Mouse (Mus musculus) kidney, embryonic 16.5 days (tissue): ENCODE measurements at regions not wholly inside any gene's neighbourhood (a gene's known extent, or its start where the extent isn't known, plus 50 kb on each side); places are given as distances from the start of the nearest gene placed in this dataset.

ENCODE experiments used
- ATAC-seq: fragments of 200-750 bp; cut with Nextera tagmentation; 2 replicates; pipeline ENCODE4 v1.8.0; 2017; ENCODE audit warnings: moderate TSS enrichment; ENCODE audit not compliant: low FRiP score, low TSS enrichment
- H3K27ac ChIP-seq: fragments of 300-500 bp; sonication (generic); 2 replicates; pipeline ENCODE4 v1.5.1; 2014; ENCODE audit warnings: low read length
- H3K27me3 ChIP-seq: fragments of 300-500 bp; sonication (generic); 2 replicates; pipeline ENCODE4 v1.6.1; 2014; ENCODE audit warnings: low read length, control low read depth, mixed read lengths; ENCODE audit not compliant: insufficient read depth
- H3K36me3 ChIP-seq: fragments of 300-500 bp; sonication (generic); 2 replicates; pipeline ENCODE4 v1.6.1; 2014; ENCODE audit warnings: low read length, control low read depth, mixed read lengths; ENCODE audit not compliant: insufficient read depth
- H3K4me1 ChIP-seq: fragments of 300-500 bp; sonication (generic); 2 replicates; pipeline ENCODE4 v1.6.1; 2014; ENCODE audit warnings: low read length, control low read depth, mixed read lengths; ENCODE audit not compliant: insufficient read depth
- H3K4me2 ChIP-seq: fragments of 300-500 bp; sonication (generic); replicated peaks from 2 replicates; pipeline ENCODE4 v1.6.1; 2014; ENCODE audit warnings: low read depth, low read length
- H3K4me3 ChIP-seq: fragments of 300-500 bp; sonication (generic); 2 replicates; pipeline ENCODE4 v1.5.1; 2014; ENCODE audit warnings: mild to moderate bottlenecking, low read length
- H3K9ac ChIP-seq: fragments of 300-500 bp; sonication (generic); replicated peaks from 2 replicates; pipeline ENCODE4 v1.6.1; 2014; ENCODE audit warnings: low read length
- H3K9me3 ChIP-seq: fragments of 300-500 bp; sonication (generic); 2 replicates; pipeline ENCODE4 v1.6.1; 2016; ENCODE audit warnings: low read length, control low read depth
- WGBS: fragments of 180-500 bp; shearing (Covaris S2); extraction: QIAGEN DNeasy Blood & Tissue Kit; methylation state at CpG from one replicate; pipeline ENCODE4 v1.1.7; 2014; 5-methylcytosine and 5-hydroxymethylcytosine counted together

DNA sequence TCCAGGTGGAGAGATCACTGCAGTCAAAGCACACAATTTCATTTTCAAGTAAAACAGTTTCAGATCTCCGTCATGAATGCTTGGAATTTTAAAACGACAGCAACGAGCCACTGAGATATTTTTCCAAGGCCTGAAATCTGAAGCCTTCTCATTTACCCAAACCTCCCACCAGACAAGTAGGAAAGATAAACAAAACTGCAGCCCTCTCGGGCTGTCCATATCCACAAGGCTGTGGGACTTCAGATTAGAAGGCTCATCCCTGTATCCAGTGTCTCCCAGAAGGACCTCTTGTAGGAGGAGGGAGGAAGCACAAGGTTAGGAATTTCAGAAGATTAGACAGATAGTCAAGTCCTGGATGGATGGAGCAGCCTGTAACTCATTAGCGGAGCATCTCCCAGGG lies 106.1 kb upstream of the Tcf21 start:
- Histone ChIP-seq H3K9ac (no peak overlapping the region), H3K36me3 (no peaks in the 10 kb centered on the region), H3K27ac (peak overlapping the region; percentile 71), H3K27me3 (no peaks in the 10 kb centered on the region), H3K4me2 (peak overlapping the region; percentile 5; the same call in 1 of the 2 replicates), H3K4me3 (no peak overlapping the region), H3K9me3 (no peaks in the 10 kb centered on the region), H3K4me1 (peaks cover 11% of the 10 kb centered on the region)
- WGBS: 11% methylated on average over 5 of the region's 5 CpGs
- peak; percentile 73 for ATAC-seq

DNA sequence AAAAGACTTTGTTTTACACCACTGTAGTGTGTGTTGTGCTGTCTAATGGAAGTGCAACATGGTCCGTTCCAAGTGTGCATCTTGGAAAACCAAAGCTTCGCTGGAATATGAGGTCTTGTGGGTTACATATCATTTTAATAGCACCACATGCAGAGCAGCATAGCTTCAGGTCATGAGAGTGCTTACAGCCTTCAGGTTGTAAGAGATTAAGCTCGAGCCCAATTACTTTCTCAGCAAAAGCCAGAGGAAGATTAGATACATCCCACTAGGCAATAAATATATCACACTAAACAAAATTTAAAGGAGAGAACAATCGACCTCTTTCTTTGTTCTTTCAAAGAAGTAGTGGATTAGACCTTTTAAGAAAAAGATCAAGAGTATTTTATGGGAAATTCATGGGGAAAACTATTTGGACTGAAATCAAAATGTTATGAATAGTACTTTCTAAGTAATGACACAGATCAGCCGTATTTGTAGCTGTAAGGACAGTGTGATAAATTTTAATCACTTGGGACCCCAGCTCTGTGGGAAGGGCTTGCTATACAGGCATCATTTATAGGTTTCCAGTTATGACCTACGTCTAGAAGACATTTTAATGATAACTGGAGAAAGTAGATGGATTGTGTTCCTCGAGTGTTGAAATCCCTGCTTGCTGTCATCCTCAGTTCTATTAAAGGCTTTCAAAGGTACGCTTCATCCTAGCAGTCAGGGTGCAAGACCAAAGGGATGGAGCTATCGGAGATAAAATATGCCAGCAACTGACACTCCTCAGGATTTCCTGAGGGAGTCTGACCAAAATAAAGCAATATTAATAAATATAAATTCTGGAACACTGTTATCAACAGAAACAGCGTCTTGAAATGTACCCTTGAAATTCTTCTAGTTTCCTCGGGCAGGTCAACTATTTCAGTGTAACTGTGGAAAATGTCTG lies 101.3 kb upstream of the Tcf21 start:
- H3K9ac ChIP-seq: no peak overlapping the region

DNA sequence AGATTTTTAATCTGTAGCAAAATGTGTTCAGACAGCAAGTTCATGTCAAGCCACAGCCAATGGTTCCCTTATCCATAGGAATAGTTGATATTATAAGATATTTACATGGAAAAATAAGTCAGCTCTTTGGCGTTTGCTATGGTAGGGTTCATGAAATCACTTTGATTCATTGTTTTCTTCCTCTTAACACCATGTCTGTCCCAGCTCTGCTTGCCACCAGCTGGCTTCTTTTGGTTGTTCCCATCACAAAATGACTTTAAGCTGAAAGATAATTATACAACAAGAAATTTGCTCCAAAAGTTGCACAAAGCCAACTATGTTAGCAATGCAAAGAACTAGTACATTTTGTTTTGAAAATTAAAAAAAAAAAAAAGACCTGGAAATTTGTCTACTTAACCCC lies 99.9 kb upstream of the Tcf21 start:
- 60% methylated on average over 1 of the region's 1 CpGs for WGBS
- Histone ChIP-seq H3K27ac (peak overlapping the region; percentile 11; the same call in 1 of the 2 replicates), H3K27me3 (no peaks in the 10 kb centered on the region), H3K36me3 (no peaks in the 10 kb centered on the region), H3K9ac (no peak overlapping the region), H3K4me2 (no peak overlapping the region), H3K4me1 (peaks cover 8% of the 10 kb centered on the region), H3K4me3 (no peak overlapping the region), H3K9me3 (no peaks in the 10 kb centered on the region)
- ATAC-seq: no peak

More for the DNA sequence above, 101.3 kb upstream of the Tcf21 start:
- WGBS: 35% methylated on average over 11 of the region's 11 CpGs
- Histone ChIP-seq H3K27ac (peak overlapping the region; percentile 77), H3K4me2 (peak overlapping the region; percentile 17; the same call in 1 of the 2 replicates), H3K36me3 (no peaks in the 10 kb centered on the region), H3K9me3 (no peaks in the 10 kb centered on the region), H3K27me3 (no peaks in the 10 kb centered on the region), H3K4me1 (peaks cover 9% of the 10 kb centered on the region), H3K4me3 (no peak overlapping the region)
- peak; percentile 83 for ATAC-seq

DNA sequence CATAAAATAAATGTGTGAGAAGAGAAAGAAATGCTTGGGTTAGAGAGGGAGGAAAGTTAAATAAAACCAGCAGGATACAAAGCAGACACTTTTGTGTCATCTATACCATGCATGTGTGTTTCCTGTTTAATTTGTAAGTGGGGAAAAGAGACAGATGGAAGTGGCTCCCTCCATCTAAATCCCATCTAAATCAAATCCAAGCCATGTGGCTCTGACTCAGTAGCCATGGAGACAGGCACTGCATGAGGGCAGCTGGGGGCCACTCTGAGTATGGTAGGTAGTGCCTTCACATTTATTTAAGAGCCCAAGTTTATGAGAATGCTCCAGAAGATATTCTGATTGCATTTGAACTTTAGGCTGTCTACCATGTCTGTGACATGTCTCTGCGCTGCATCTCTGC lies 97.8 kb upstream of the Tcf21 start:
- Histone ChIP-seq H3K27ac (0 out of 2 replicates have a peak overlapping the region, but pooled peaks have one; percentile 6), H3K27me3 (no peaks in the 10 kb centered on the region), H3K4me1 (peaks cover 8% of the 10 kb centered on the region), H3K4me3 (no peak overlapping the region), H3K4me2 (no peak overlapping the region), H3K36me3 (no peaks in the 10 kb centered on the region), H3K9ac (no peak overlapping the region), H3K9me3 (no peaks in the 10 kb centered on the region)
- no peak for ATAC-seq
- WGBS: 95% methylated on average over 1 of the region's 1 CpGs

DNA sequence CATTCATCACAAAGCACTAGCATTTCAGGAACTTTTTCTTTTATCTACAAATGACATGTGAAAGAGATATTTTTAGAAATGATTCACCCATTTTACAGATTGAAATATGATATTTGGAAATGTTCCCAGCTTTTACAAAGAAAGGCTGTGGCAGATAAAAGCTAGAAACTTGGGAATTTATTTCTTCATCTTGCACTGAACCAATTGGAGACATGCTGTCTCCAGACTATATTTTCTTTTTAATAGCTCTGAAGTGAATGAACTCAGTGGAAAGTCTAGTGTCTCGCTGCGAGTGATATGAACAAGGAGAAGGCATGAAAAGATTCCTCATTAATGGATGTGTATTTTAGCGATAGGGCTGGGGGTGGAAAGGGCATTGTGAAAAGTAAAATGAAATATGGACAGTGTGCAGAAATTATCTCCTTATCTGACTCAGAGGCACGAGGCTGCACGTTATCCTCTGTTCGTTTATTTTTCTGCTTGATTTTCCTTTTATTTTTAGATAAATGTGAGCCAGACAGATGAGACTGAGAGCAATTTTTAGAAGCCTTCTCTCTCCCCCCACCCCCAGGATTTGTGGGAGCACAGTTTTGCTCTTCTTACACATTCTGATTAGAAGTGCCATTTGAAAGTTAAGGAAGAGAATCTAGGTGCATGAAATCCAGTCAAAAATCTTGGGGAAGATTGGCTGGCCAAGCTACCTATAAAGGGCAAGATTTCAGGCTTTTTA lies 96.0 kb upstream of the Tcf21 start:
- peak overlapping the region; percentile 75 for H3K27ac ChIP-seq
- H3K9ac ChIP-seq: no peak overlapping the region; the same call in 1 of the 2 replicates
- H3K27me3 ChIP-seq: no peaks in the 10 kb centered on the region
- no peak overlapping the region for H3K4me3 ChIP-seq
- H3K9me3 ChIP-seq: no peaks in the 10 kb centered on the region
- H3K4me2 ChIP-seq: no peak overlapping the region
- peaks cover 5% of the 10 kb centered on the region; the same call in 1 of the 2 replicates for H3K4me1 ChIP-seq
- 40% methylated on average over 6 of the region's 6 CpGs for WGBS
- ATAC-seq: peak; percentile 77
- no peaks in the 10 kb centered on the region for H3K36me3 ChIP-seq

DNA sequence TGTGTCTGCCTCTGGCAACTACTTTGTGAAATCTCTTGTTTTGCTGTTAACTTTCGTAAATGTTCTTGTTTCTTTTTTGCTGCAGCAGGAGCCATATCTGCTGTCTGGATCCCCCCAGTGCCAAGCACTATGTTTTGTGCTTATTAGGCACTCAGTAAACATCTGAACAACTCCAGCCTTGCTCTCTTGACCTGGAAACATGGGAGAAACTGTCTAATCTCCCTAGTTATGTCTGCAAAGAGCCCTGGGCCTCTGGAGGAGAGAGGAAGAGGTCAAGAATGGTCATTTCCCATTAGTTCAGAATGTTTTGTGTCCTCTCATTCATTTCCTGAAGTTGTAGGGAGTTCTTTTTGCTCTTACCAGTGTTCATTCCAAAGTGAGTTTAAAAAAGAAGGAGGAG lies 93.1 kb upstream of the Tcf21 start:
- no peak for ATAC-seq
- Histone ChIP-seq H3K27me3 (no peaks in the 10 kb centered on the region), H3K27ac (no peak overlapping the region), H3K4me3 (no peak overlapping the region), H3K9me3 (no peaks in the 10 kb centered on the region), H3K9ac (no peak overlapping the region), H3K4me2 (no peak overlapping the region), H3K36me3 (no peaks in the 10 kb centered on the region), H3K4me1 (peaks cover 7% of the 10 kb centered on the region; the same call in 1 of the 2 replicates)
- WGBS: 86% methylated on average over 1 of the region's 1 CpGs

DNA sequence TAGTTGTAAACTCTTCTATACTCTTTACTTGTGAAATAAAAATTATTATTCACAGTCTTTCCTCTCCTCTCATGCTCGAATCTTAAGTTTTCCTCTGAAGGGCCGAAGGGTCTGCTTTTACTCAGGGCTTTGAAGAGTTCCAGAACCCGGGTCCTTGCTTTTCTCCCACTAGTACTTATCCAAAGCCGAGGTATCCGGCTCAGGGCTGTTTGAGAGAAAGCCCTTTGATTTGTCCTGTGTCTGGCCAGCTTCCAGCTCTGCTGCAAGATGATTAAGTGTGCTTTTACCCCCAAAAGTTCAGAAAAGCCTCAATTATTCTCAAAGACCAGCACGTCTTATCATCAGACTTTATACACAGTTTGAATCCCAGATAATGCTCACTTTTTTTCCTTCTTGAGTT lies 88.7 kb upstream of the Tcf21 start:
- no peaks in the 10 kb centered on the region for H3K36me3 ChIP-seq
- 59% methylated on average over 6 of the region's 6 CpGs for WGBS
- no peaks in the 10 kb centered on the region for H3K27me3 ChIP-seq
- ATAC-seq: no peak
- no peaks in the 10 kb centered on the region for H3K9me3 ChIP-seq
- H3K4me2 ChIP-seq: no peak overlapping the region
- H3K9ac ChIP-seq: no peak overlapping the region
- peaks cover 7% of the 10 kb centered on the region; the same call in 1 of the 2 replicates for H3K4me1 ChIP-seq
- H3K27ac ChIP-seq: peak overlapping the region; percentile 43; the same call in 1 of the 2 replicates
- no peak overlapping the region for H3K4me3 ChIP-seq

DNA sequence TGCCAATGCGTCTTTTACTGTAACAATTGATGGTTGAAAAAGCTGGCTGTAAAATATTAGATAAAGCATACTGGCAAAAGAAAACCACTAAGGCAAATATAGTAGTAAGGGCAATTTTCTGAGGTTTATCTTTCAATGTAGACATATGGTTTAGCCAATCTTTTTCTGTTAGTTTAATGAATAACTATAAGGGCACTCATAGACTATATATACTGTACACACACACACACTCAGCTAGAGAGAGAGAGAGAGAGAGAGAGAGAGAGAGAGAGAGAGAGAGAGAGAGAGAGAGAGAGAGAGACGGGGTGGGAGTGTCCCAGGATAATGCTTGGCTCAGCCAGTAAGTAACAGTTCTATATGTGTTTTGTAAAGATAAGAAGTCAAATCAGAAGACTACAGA lies 85.3 kb upstream of the Tcf21 start:
- Histone ChIP-seq H3K4me2 (no peak overlapping the region), H3K27me3 (no peaks in the 10 kb centered on the region), H3K27ac (no peak overlapping the region), H3K9ac (no peak overlapping the region), H3K36me3 (no peaks in the 10 kb centered on the region), H3K4me1 (peaks cover 7% of the 10 kb centered on the region; the same call in 1 of the 2 replicates), H3K4me3 (no peak overlapping the region), H3K9me3 (no peaks in the 10 kb centered on the region)
- 73% methylated on average over 2 of the region's 2 CpGs for WGBS
- ATAC-seq: 0 out of 2 replicates have a peak, but pooled peaks have one; percentile 42

DNA sequence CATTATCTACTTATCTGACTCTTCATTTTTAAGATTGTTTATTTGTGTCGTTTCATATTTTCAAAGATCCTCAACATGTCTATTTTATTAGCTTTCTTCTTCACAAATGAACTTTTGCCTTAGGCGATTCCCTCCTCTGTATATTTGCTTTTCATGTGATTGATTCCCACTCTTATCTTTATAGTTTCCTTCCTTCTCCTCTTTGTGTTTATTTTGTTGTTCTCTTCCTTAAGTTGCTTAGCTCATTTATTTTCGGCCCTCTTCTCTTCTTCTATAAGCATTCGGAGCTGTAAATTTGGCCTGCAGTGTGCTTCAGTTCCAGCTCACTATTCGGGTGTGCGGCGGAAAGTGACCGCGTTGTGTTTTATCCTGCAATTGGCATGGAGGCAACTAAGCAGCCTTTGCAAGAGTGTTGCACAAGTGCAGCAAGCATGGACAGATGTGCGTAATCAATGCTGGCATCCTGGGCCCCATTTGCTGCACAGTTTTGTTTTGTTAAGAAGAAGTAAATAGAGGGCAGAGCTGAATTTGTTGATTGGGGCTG lies 73.5 kb upstream of the Tcf21 start:
- ATAC-seq: peak; percentile 61; the same call in 1 of the 2 replicates
- Histone ChIP-seq H3K4me2 (no peak overlapping the region), H3K27ac (peak overlapping the region; percentile 85), H3K4me3 (no peak overlapping the region), H3K9ac (no peak overlapping the region), H3K36me3 (no peaks in the 10 kb centered on the region), H3K4me1 (no peaks in the 10 kb centered on the region), H3K9me3 (no peaks in the 10 kb centered on the region), H3K27me3 (no peaks in the 10 kb centered on the region)
- 35% methylated on average over 10 of the region's 10 CpGs for WGBS
